Mouse (Mus musculus) hindbrain, postnatal 0 days (tissue): ENCODE results near the gene Daam1. TPM values are rescaled to one million over a fixed set of nuclear protein-coding genes. Genes with fewer than 3 reads are reported as not detected.

ENCODE experiments used
- ATAC-seq: fragments of 200-750 bp; cut with Nextera tagmentation; 2 replicates; pipeline ENCODE4 v1.8.0; 2017; ENCODE audit warnings: mild to moderate bottlenecking, moderate TSS enrichment, moderate library complexity
- DNase-seq: peaks from one replicate; pipeline ENCODE4 v3.0.0-alpha.2; 2015; ENCODE audit warnings: low spot score
- H3K27ac ChIP-seq: fragments of 300-500 bp; sonication (generic); 2 replicates; pipeline ENCODE4 v1.5.1; 2014; ENCODE audit warnings: mild to moderate bottlenecking
- H3K27me3 ChIP-seq: fragments of 300-500 bp; sonication (generic); 2 replicates; pipeline ENCODE4 v1.6.1; 2014; ENCODE audit warnings: low read length, mixed read lengths; ENCODE audit not compliant: insufficient read depth
- H3K36me3 ChIP-seq: fragments of 300-500 bp; sonication (generic); 2 replicates; pipeline ENCODE4 v1.6.1; 2014; ENCODE audit warnings: low read length, mixed read lengths; ENCODE audit not compliant: insufficient read depth
- H3K4me1 ChIP-seq: fragments of 300-500 bp; sonication (generic); 2 replicates; pipeline ENCODE4 v1.6.1; 2014; ENCODE audit warnings: antibody characterized with exemption, low read length, mixed read lengths; ENCODE audit not compliant: insufficient read depth
- H3K4me2 ChIP-seq: fragments of 300-500 bp; sonication (generic); 2 replicates; pipeline ENCODE4 v1.6.1; 2014; ENCODE audit warnings: low read depth, mild to moderate bottlenecking, low read length, moderate library complexity, mixed read lengths
- H3K4me3 ChIP-seq: fragments of 300-500 bp; sonication (generic); 2 replicates; pipeline ENCODE4 v1.5.1; 2014; ENCODE audit warnings: low read length
- H3K9ac ChIP-seq: fragments of 300-500 bp; sonication (generic); replicated peaks from 2 replicates; pipeline ENCODE4 v1.6.1; 2014; ENCODE audit warnings: mild to moderate bottlenecking, low read length, moderate library complexity, mixed read lengths
- H3K9me3 ChIP-seq: fragments of 300-500 bp; sonication (generic); 2 replicates; pipeline ENCODE4 v1.6.1; 2016; ENCODE audit warnings: low read length, mixed read lengths
- CTCF ChIP-seq: IDR thresholded peaks from 2 replicates; pipeline ENCODE4 v1.5.1; 2016; ENCODE audit warnings: antibody characterized with exemption, control low read depth, low read depth
- WGBS: fragments of 180-500 bp; shearing (Covaris S2); extraction: QIAGEN DNeasy Blood & Tissue Kit; methylation state at CpG from one replicate; pipeline ENCODE4 v1.1.7; 2014; 5-methylcytosine and 5-hydroxymethylcytosine counted together
- polyA plus RNA-seq: library from polyadenylated mRNA; unstranded; fragments of >200 nt; fragmentation: Nextera tagmentation; extraction: Ambion mirVana; gene quantifications from 2 replicates; pipeline ENCODE4 v1.2.1, GENCODE M21; 2015
- total RNA-seq: library from RNA; depleted of rRNA; stranded (reverse); fragments of >200 nt; gene quantifications from 2 replicates; pipeline ENCODE4 v1.2.3, GENCODE M21; 2014

The Daam1 gene
- total and polyA plus RNA-seq, 2 experiments from 2014 or later: 21.9 to 46.8 TPM

- Histone ChIP-seq H3K4me1 (no peaks in the 10 kb centered on the region), H3K36me3 (peaks cover 36% of the 10 kb centered on the region), H3K27ac (no peak overlapping the region), H3K27me3 (no peaks in the 10 kb centered on the region), H3K4me3 (no peak overlapping the region), H3K9me3 (no peaks in the 10 kb centered on the region), H3K4me2 (no peak overlapping the region), H3K9ac (no peak overlapping the region)
- DNase-seq: no peak
- ATAC-seq: no peak
- no peak for TF ChIP-seq CTCF
- 65% methylated on average over 4 of the region's 4 CpGs for WGBS
These were observed 112.8 kb downstream of the Daam1 start for GRCm38 (mm10) chr12:71943646-71944045.

GRCm38 (mm10) chr12:71945844-71946243 is 115.0 kb downstream of the Daam1 start:
- no peaks in the 10 kb centered on the region for H3K27me3 ChIP-seq
- H3K9me3 ChIP-seq: no peaks in the 10 kb centered on the region
- 65% methylated on average over 7 of the region's 7 CpGs for WGBS
- TF ChIP-seq CTCF: no peak
- H3K36me3 ChIP-seq: peaks cover 45% of the 10 kb centered on the region
- H3K4me2 ChIP-seq: no peak overlapping the region
- H3K27ac ChIP-seq: peak overlapping the region; percentile 15; the same call in 1 of the 2 replicates
- no peak overlapping the region for H3K4me3 ChIP-seq
- H3K4me1 ChIP-seq: no peaks in the 10 kb centered on the region
- H3K9ac ChIP-seq: no peak overlapping the region
- ATAC-seq: no peak
- no peak for DNase-seq

GRCm38 (mm10) chr12:71946448-71946847 is 115.6 kb downstream of the Daam1 start:
- 39% methylated on average over 8 of the region's 8 CpGs for WGBS

GRCm38 (mm10) chr12:71948972-71949371 is 118.1 kb downstream of the Daam1 start:
- ATAC-seq: no peak
- TF ChIP-seq CTCF: no peak
- Histone ChIP-seq H3K4me1 (no peaks in the 10 kb centered on the region), H3K9ac (no peak overlapping the region), H3K27me3 (no peaks in the 10 kb centered on the region), H3K27ac (no peak overlapping the region), H3K9me3 (no peaks in the 10 kb centered on the region), H3K36me3 (peaks cover 54% of the 10 kb centered on the region), H3K4me3 (no peak overlapping the region), H3K4me2 (no peak overlapping the region)
- no peak for DNase-seq
- 94% methylated on average over 6 of the region's 6 CpGs for WGBS

More at GRCm38 (mm10) chr12:71946448-71946847, 115.6 kb downstream of the Daam1 start:
- peak; percentile 83 for DNase-seq
- H3K36me3 ChIP-seq: peaks cover 51% of the 10 kb centered on the region
- H3K4me3 ChIP-seq: no peak overlapping the region
- TF ChIP-seq CTCF: no peak
- no peaks in the 10 kb centered on the region for H3K4me1 ChIP-seq
- no peak overlapping the region for H3K4me2 ChIP-seq
- no peaks in the 10 kb centered on the region for H3K27me3 ChIP-seq
- peak; percentile 93 for ATAC-seq
- no peaks in the 10 kb centered on the region for H3K9me3 ChIP-seq
- no peak overlapping the region for H3K9ac ChIP-seq
- 0 out of 2 replicates have a peak overlapping the region, but pooled peaks have one; percentile 15 for H3K27ac ChIP-seq

GRCm38 (mm10) chr12:71949606-71950005 is 118.7 kb downstream of the Daam1 start:
- no peak for TF ChIP-seq CTCF
- DNase-seq: no peak
- 92% methylated on average over 6 of the region's 6 CpGs for WGBS
- Histone ChIP-seq H3K4me2 (no peak overlapping the region), H3K4me3 (no peak overlapping the region), H3K27me3 (no peaks in the 10 kb centered on the region), H3K9me3 (no peaks in the 10 kb centered on the region), H3K4me1 (no peaks in the 10 kb centered on the region), H3K9ac (no peak overlapping the region), H3K27ac (no peak overlapping the region), H3K36me3 (peaks cover 49% of the 10 kb centered on the region)
- no peak for ATAC-seq

- H3K9me3 ChIP-seq: no peaks in the 10 kb centered on the region
- H3K9ac ChIP-seq: no peak overlapping the region
- 89% methylated on average over 13 of the region's 13 CpGs for WGBS
- TF ChIP-seq CTCF: no peak
- ATAC-seq (no peak), DNase-seq (no peak)
- peaks cover 48% of the 10 kb centered on the region for H3K36me3 ChIP-seq
- H3K4me2 ChIP-seq: no peak overlapping the region
- H3K4me1 ChIP-seq: no peaks in the 10 kb centered on the region
- H3K27me3 ChIP-seq: no peaks in the 10 kb centered on the region
- no peak overlapping the region for H3K27ac ChIP-seq
- H3K4me3 ChIP-seq: no peak overlapping the region
These were observed 119.4 kb downstream of the Daam1 start for GRCm38 (mm10) chr12:71950095-71950877.
